10 mouse cellular contexts compared by ENCODE assay signal in the genomic region with DNA sequence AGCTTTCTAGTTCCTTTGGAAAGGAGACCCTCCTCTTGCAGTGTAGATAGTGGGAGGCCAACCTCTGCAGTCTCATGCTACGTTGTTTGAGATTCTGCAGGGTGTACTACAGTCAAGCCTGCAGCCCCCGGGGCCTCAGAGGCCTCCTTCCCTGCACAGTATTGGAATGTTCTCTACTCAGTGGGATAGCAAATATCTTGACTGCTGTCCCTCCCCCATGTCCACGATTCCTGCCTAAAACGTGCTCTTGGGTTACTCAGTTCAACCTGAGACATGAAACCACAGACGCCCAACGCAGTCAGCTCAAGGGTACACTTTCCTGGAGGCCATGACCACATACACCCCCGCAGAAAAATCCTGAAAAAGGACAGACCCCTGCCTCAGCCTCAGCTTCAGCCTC. TPM values are rescaled to one million over a fixed set of nuclear protein-coding genes. Genes with fewer than 3 reads are reported as not detected.
A peak's percentile ranks its signal among the peaks of the same experiment; 100 is the strongest.
DNase-seq lines count a peak whose midpoint lies in the region; ATAC-seq and TF ChIP-seq lines count a peak whose summit lies in the region.
"Had no signal": no experiment of that assay in that cellular context is flagged by ENCODE, and none has a peak within 500 bp of the region (broad histone marks: within the 10 kb centered on the region; RNA-seq: fewer than 3 reads in every experiment).

No protein-coding gene starts in this region.

- no peaks in the 10 kb centered on the region for H3K36me3 ChIP-seq in forebrain, embryonic 10.5 days (replicated peaks)
- H3K36me3 ChIP-seq in forebrain, postnatal 0 days (ENCODE audit: insufficient read depth) = no peaks in the 10 kb centered on the region
- peaks cover 8% of the 10 kb centered on the region; the same call in 1 of the 2 replicates for H3K36me3 ChIP-seq in kidney, embryonic 14.5 days (ENCODE audit: control insufficient read depth, insufficient read depth, low read length)
- no peaks in the 10 kb centered on the region for H3K36me3 ChIP-seq in embryonic facial prominence, embryonic 15.5 days
- no peaks in the 10 kb centered on the region for H3K36me3 ChIP-seq in liver, postnatal 0 days (replicated peaks; ENCODE audit: insufficient read depth, low read length)

- H3K4me1 ChIP-seq in forebrain, embryonic 10.5 days = peaks cover 74% of the 10 kb centered on the region
- H3K4me1 ChIP-seq in forebrain, postnatal 0 days (ENCODE audit: insufficient read depth) = no peaks in the 10 kb centered on the region
- peaks cover 75% of the 10 kb centered on the region for H3K4me1 ChIP-seq in kidney, embryonic 14.5 days (ENCODE audit: control insufficient read depth, insufficient read depth, low read length)
- H3K4me1 ChIP-seq in embryonic facial prominence, embryonic 15.5 days = peaks cover 76% of the 10 kb centered on the region
- peaks cover 29% of the 10 kb centered on the region for H3K4me1 ChIP-seq in liver, postnatal 0 days (ENCODE audit: insufficient read depth)

- TF ChIP-seq EP300 in liver, postnatal 0 days (IDR thresholded peaks at IDR 0.05; ENCODE audit: low read depth) = no peak

- no peak overlapping the region for H3K9ac ChIP-seq in forebrain, postnatal 0 days
- peak overlapping the region; percentile 37; the same call in 1 of the 2 replicates for H3K9ac ChIP-seq in kidney, embryonic 14.5 days (ENCODE audit: low read depth, low read length)
- H3K9ac ChIP-seq in embryonic facial prominence, embryonic 15.5 days = no peak overlapping the region
- no peak overlapping the region; the same call in 1 of the 2 replicates for H3K9ac ChIP-seq in liver, postnatal 0 days (replicated peaks)

- no peak overlapping the region for H3K4me3 ChIP-seq in forebrain, embryonic 10.5 days
- H3K4me3 ChIP-seq in forebrain, postnatal 0 days (ENCODE audit: low read depth, low read length) = no peak overlapping the region
- H3K4me3 ChIP-seq in kidney, embryonic 14.5 days (ENCODE audit: low read length) = no peak overlapping the region
- no peak overlapping the region for H3K4me3 ChIP-seq in embryonic facial prominence, embryonic 15.5 days (replicated peaks)
- H3K4me3 ChIP-seq in liver, postnatal 0 days (ENCODE audit: low read depth, low read length) = no peak overlapping the region

- DNase-seq in forebrain, embryonic 10.5 days (ENCODE audit: extremely low spot score, low spot score) = no peak
- no peak for DNase-seq in forebrain, postnatal 0 days
- no peak for DNase-seq in kidney, postnatal 10 days
- no peak for DNase-seq in liver, postnatal 0 days
- no peak for DNase-seq in left cerebral cortex, postnatal 10 days (ENCODE audit: extremely low spot score in 1 of 2, low spot score in 2 of 2)
- DNase-seq in cerebellum, adult 8-10 months = no peak
- DNase-seq: cerebellum, adult 11 months; lung, adult 2 months had no signal

- H3K27ac ChIP-seq in forebrain, embryonic 10.5 days = peak overlapping the region; percentile 81
- no peak overlapping the region for H3K27ac ChIP-seq in forebrain, postnatal 0 days (ENCODE audit: low read depth, low read length)
- H3K27ac ChIP-seq in kidney, embryonic 14.5 days (ENCODE audit: low read depth, low read length) = peak overlapping the region; percentile 91
- peak overlapping the region; percentile 92 for H3K27ac ChIP-seq in embryonic facial prominence, embryonic 15.5 days (replicated peaks)
- H3K27ac ChIP-seq in liver, postnatal 0 days (ENCODE audit: low read depth) = peak overlapping the region; percentile 92; the same call in 1 of the 2 replicates

- no peak for TF ChIP-seq CTCF in forebrain, postnatal 0 days (IDR thresholded peaks at IDR 0.05; ENCODE audit: low read depth)
- TF ChIP-seq CTCF in liver, postnatal 0 days (IDR thresholded peaks at IDR 0.05; ENCODE audit: low read depth) = no peak

- WGBS in forebrain, embryonic 10.5 days = 68% methylated on average over 7 of the region's 7 CpGs
- WGBS in forebrain, postnatal 0 days = 74% methylated on average over 7 of the region's 7 CpGs
- WGBS in kidney, embryonic 14.5 days = 20% methylated on average over 7 of the region's 7 CpGs
- 12% methylated on average over 7 of the region's 7 CpGs for WGBS in embryonic facial prominence, embryonic 15.5 days
- 50% methylated on average over 7 of the region's 7 CpGs for WGBS in liver, postnatal 0 days (ENCODE audit: insufficient replicate concordance)

- intact Hi-C loops in left cerebral cortex, postnatal 10 days (cut with DNase I) = loop anchor here (10.0 kb wide), 1 partner anchor 88 kb away; no protein-coding TSS in a partner anchor

- H3K9me3 ChIP-seq in forebrain, embryonic 10.5 days = no peaks in the 10 kb centered on the region
- H3K9me3 ChIP-seq in forebrain, postnatal 0 days (ENCODE audit: low read length) = no peaks in the 10 kb centered on the region
- H3K9me3 ChIP-seq in kidney, embryonic 14.5 days (ENCODE audit: control insufficient read depth, low read length) = no peaks in the 10 kb centered on the region
- H3K9me3 ChIP-seq in embryonic facial prominence, embryonic 15.5 days (replicated peaks) = no peaks in the 10 kb centered on the region
- no peaks in the 10 kb centered on the region for H3K9me3 ChIP-seq in liver, postnatal 0 days (ENCODE audit: low read length)

- ATAC-seq in forebrain, postnatal 0 days = no peak
- no peak for ATAC-seq in kidney, embryonic 14.5 days (ENCODE audit: low FRiP score, low TSS enrichment)
- peak; percentile 10; the same call in 1 of the 2 replicates for ATAC-seq in embryonic facial prominence, embryonic 15.5 days (ENCODE audit: insufficient number of reproducible peaks, low FRiP score, low TSS enrichment, low read depth)
- ATAC-seq in liver, postnatal 0 days = no peak

- H3K27me3 ChIP-seq in forebrain, embryonic 10.5 days (ENCODE audit: poor library complexity, severe bottlenecking) = peaks cover 7% of the 10 kb centered on the region
- no peaks in the 10 kb centered on the region for H3K27me3 ChIP-seq in forebrain, postnatal 0 days (ENCODE audit: insufficient read depth, low read length)
- no peaks in the 10 kb centered on the region for H3K27me3 ChIP-seq in kidney, embryonic 14.5 days (ENCODE audit: control insufficient read depth, insufficient read depth, low read length)
- no peaks in the 10 kb centered on the region for H3K27me3 ChIP-seq in embryonic facial prominence, embryonic 15.5 days
- no peaks in the 10 kb centered on the region for H3K27me3 ChIP-seq in liver, postnatal 0 days (ENCODE audit: insufficient read depth, low read length)

- H3K4me2 ChIP-seq in forebrain, postnatal 0 days (ENCODE audit: low read depth) = no peak overlapping the region
- H3K4me2 ChIP-seq in kidney, embryonic 14.5 days (replicated peaks; ENCODE audit: low read depth, low read length) = no peak overlapping the region
- H3K4me2 ChIP-seq in embryonic facial prominence, embryonic 15.5 days (replicated peaks) = no peak overlapping the region
- H3K4me2 ChIP-seq in liver, postnatal 0 days (ENCODE audit: low read depth, low read length) = no peak overlapping the region

RNA-seq across cellular contexts. Expression of a gene that starts 39.9 kb away (rescaled TPM):
- 15.8 and 16.1 TPM in 2 replicates for polyA plus RNA-seq in forebrain, embryonic 10.5 days (2016; fragmentation: Nextera tagmentation; extraction: Ambion mirVana)
- total RNA-seq in forebrain, postnatal 0 days (2014; rRNA removed) = 44.8 and 73.5 TPM in 2 replicates
- 25.5 and 27.9 TPM in 2 replicates for polyA plus RNA-seq in forebrain, postnatal 0 days (2015; fragmentation: Nextera tagmentation; extraction: Ambion mirVana)
- polyA plus RNA-seq in kidney, embryonic 14.5 days (2014; fragmentation: Nextera tagmentation; extraction: Ambion mirVana) = 30.3 and 33.4 TPM in 2 replicates
- polyA plus RNA-seq in embryonic facial prominence, embryonic 15.5 days (2015; fragmentation: Nextera tagmentation; extraction: Ambion mirVana) = 28.5 and 32.7 TPM in 2 replicates
- polyA plus RNA-seq in liver, postnatal 0 days (2015; fragmentation: Nextera tagmentation; extraction: Ambion mirVana) = 18.7 and 19.3 TPM in 2 replicates
- total RNA-seq in left cerebral cortex, postnatal 10 days (2021) = 1 to 10 TPM; 4.8 to 7.2 TPM
